Mouse (Mus musculus): ENCODE measurements around the gene Qsox2.

- no peak for TF ChIP-seq EP300 (optimal IDR thresholded peaks at IDR 0.05)
- no peak for TF ChIP-seq CTCF (IDR thresholded peaks at IDR 0.05; ENCODE audit: low read depth)
Observed at GRCm38 (mm10) chr2:26265095-26265494, 27.8 kb upstream of the Qsox2 start.
